Mouse (Mus musculus): ENCODE data around the gene Arl14. TPM values are rescaled to one million over a fixed set of nuclear protein-coding genes. Genes with fewer than 3 reads are reported as not detected.

Arl14 gene
- not detected in 2 replicates for polyA plus RNA-seq (2014; fragmentation: Nextera tagmentation; extraction: Ambion mirVana)

DNA sequence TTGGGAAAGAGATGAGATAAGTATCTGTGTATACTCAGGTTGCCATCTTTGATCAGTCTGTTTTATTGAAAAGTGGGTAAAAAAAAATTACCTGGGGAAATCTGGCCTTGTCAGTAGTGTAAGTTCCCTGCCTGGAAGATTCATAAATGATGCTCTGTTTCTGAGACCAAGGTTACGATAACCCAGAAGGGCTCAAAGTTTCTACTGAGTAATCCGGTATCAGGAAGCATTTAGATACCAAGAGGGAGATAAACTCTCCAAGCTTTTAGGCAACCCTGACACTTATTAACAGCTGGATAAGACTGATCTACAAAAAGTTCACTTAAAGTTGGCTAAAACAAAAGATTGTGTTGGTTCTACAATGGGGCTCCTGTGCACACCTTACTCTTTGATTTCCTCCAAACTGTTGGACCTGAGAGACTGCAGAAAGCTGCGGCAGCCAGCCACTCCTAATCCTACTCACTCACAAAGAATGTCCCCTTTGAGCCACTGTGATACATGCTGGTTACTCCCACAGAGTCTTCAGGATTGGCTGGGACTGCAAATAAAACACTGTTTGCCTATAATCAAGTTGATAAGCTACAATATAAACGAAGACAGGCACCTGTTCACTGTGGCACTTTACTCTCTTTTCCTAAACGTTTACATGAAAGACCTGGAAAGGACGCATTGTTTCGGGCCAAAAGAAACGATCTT, at the start of gene Arl14:
TSS of gene Arl14 (plus strand) at position 614 of the 696 bp plus-strand sequence.
- no peaks in the 10 kb centered on the region for H3K4me1 ChIP-seq (ENCODE audit: control insufficient read depth, insufficient read depth, low read length)
- H3K9me3 ChIP-seq (ENCODE audit: control insufficient read depth, low read length) = no peaks in the 10 kb centered on the region
- H3K4me2 ChIP-seq (ENCODE audit: low read depth, low read length) = no peak within 1 kb of the TSS
- no peaks in the 10 kb centered on the region for H3K36me3 ChIP-seq (ENCODE audit: control insufficient read depth, insufficient read depth, low read length)
- 89% methylated on average over 8 of the region's 8 CpGs for WGBS
- H3K4me3 ChIP-seq (ENCODE audit: low read depth, low read length) = no peak within 1 kb of the TSS
- no peaks in the 10 kb centered on the region for H3K27me3 ChIP-seq (ENCODE audit: control insufficient read depth, insufficient read depth, low read length)
- no peak within 1 kb of the TSS for H3K27ac ChIP-seq (ENCODE audit: low read depth, low read length)
- H3K9ac ChIP-seq (replicated peaks; ENCODE audit: low read depth, low read length) = no peak within 1 kb of the TSS
- no peak for ATAC-seq (ENCODE audit: low read depth)

DNA sequence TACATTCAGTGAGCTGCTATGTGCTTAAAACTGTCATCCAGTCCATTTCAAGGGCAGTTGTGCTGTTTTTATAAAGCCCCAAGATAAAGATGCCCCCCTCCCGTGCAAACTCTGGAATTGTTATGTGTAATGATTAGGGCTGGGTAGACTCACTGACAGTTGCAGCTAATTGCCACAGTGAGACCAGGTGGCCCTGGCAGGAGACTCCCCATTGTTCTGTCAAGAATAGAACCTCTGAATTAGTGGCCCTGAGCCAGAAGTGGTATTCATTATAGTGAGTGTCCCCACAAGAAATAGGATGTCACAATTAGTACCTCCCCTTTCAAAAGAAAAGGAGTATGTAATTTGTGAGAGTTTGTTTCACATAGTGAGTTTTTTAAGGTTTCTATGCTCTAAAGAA, 47.0 kb upstream of the Arl14 start:
- H3K36me3 ChIP-seq (ENCODE audit: control insufficient read depth, insufficient read depth, low read length) = no peaks in the 10 kb centered on the region
- WGBS = 10% methylated on average over 1 of the region's 1 CpGs

DNA sequence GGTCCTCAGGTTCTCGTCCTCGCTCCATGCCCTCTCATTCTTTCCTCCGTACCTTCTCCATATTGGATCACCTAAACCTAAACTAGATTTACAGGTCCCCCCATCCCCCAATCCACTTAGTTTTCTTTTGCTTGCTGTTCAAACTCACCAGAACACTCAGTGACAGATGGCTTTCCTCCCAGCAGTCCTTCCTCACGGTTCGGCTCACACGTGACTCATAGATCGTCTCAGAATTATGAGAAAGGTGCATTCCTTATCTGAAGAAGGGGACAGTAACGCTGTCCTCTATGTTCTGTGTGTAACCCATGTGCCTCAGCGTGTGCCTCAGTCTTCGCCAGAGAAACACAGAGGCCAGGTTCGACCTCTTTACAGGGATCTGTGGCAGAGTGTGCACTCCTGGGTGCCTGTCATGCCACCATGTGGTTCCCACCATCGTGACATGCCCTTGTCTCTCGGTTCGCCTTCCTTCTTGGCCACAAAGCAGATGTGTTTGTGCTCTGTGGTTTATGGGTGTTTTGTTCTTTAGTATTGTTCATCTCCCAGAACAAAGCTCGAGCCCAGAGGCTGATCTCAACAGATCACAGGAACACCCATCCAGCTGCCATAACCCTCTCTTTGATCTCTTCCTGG, 44.9 kb upstream of the Arl14 start:
- no peaks in the 10 kb centered on the region for H3K27me3 ChIP-seq (ENCODE audit: control insufficient read depth, insufficient read depth, low read length)
- H3K9ac ChIP-seq (replicated peaks; ENCODE audit: low read depth, low read length) = no peak overlapping the region
- no peaks in the 10 kb centered on the region for H3K9me3 ChIP-seq (ENCODE audit: control insufficient read depth, low read length)
- no peaks in the 10 kb centered on the region for H3K4me1 ChIP-seq (ENCODE audit: control insufficient read depth, insufficient read depth, low read length)
- no peak overlapping the region for H3K27ac ChIP-seq (ENCODE audit: low read depth, low read length)
- no peak for ATAC-seq (ENCODE audit: low read depth)
- 62% methylated on average over 15 of the region's 15 CpGs for WGBS
- H3K4me3 ChIP-seq (ENCODE audit: low read depth, low read length) = no peak overlapping the region
- no peaks in the 10 kb centered on the region for H3K36me3 ChIP-seq (ENCODE audit: control insufficient read depth, insufficient read depth, low read length)
- no peak overlapping the region for H3K4me2 ChIP-seq (ENCODE audit: low read depth, low read length)

More for the DNA sequence above, 47.0 kb upstream of the Arl14 start:
- H3K4me1 ChIP-seq (ENCODE audit: control insufficient read depth, insufficient read depth, low read length) = no peaks in the 10 kb centered on the region
- H3K27ac ChIP-seq (ENCODE audit: low read depth, low read length) = no peak overlapping the region
- H3K9me3 ChIP-seq (ENCODE audit: control insufficient read depth, low read length) = no peaks in the 10 kb centered on the region
- H3K9ac ChIP-seq (replicated peaks; ENCODE audit: low read depth, low read length) = no peak overlapping the region
- H3K4me2 ChIP-seq (ENCODE audit: low read depth, low read length) = no peak overlapping the region
- ATAC-seq (ENCODE audit: low read depth) = no peak
- no peak overlapping the region for H3K4me3 ChIP-seq (ENCODE audit: low read depth, low read length)
- H3K27me3 ChIP-seq (ENCODE audit: control insufficient read depth, insufficient read depth, low read length) = no peaks in the 10 kb centered on the region

DNA sequence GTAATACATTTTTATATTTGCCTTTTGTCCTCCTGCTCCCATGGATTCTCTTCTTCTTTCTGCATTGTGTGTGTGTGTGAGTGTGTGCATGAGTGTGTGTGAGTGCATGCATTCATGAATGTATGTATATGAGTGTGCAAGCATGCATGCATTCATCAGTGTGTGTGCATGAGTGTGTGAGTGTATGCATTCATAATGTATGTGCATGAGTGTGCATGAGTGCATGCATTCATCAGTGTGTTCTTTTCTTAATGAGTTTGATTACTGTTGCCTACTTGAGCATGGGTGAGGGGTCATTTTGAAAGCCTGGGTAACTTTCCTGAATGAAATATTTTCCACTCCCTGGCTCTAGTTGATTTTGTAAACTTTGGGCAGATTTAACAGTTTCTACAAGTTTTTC, 44.3 kb upstream of the Arl14 start:
- Histone ChIP-seq H3K9ac (replicated peaks; ENCODE audit: low read depth, low read length) (no peak overlapping the region), H3K27me3 (ENCODE audit: control insufficient read depth, insufficient read depth, low read length) (no peaks in the 10 kb centered on the region), H3K36me3 (ENCODE audit: control insufficient read depth, insufficient read depth, low read length) (no peaks in the 10 kb centered on the region), H3K27ac (ENCODE audit: low read depth, low read length) (no peak overlapping the region), H3K4me1 (ENCODE audit: control insufficient read depth, insufficient read depth, low read length) (no peaks in the 10 kb centered on the region), H3K4me2 (ENCODE audit: low read depth, low read length) (no peak overlapping the region), H3K9me3 (ENCODE audit: control insufficient read depth, low read length) (no peaks in the 10 kb centered on the region), H3K4me3 (ENCODE audit: low read depth, low read length) (no peak overlapping the region)
- no peak for ATAC-seq (ENCODE audit: low read depth)

DNA sequence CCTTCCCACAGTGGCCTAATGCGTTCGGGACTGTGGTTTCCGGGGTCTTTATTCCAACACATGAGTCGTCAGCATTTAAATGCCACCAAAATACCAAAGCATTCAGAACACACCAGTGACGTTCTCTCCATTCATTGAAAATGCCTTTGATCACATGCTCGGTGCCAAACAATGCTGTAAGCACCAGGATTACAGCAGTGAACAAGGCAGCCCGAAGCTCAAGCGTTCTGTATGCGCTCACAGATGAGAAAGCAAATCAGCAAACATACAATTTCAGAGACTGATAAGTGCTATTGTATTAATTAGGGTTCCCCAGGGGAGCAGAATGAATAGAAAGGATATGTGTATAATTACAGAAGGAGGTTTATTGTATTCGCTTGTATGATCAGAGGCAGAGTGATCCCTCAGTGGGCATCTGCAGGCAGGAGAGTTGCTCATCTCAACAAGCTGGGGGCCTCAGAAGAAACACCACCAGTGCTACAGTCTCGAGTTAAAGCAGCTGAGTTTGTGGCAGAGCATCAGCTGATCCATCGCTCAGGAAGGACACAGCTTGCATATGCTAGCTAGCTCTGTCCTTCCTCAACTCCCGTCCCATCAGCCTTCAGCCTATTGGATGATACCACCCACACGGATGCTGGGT, 43.7 kb upstream of the Arl14 start:
- ATAC-seq (ENCODE audit: low read depth) = peak; percentile 75; the same call in 1 of the 2 replicates
- H3K36me3 ChIP-seq (ENCODE audit: control insufficient read depth, insufficient read depth, low read length) = no peaks in the 10 kb centered on the region
- H3K9ac ChIP-seq (replicated peaks; ENCODE audit: low read depth, low read length) = no peak overlapping the region
- H3K4me1 ChIP-seq (ENCODE audit: control insufficient read depth, insufficient read depth, low read length) = no peaks in the 10 kb centered on the region
- H3K27ac ChIP-seq (ENCODE audit: low read depth, low read length) = no peak overlapping the region
- H3K27me3 ChIP-seq (ENCODE audit: control insufficient read depth, insufficient read depth, low read length) = no peaks in the 10 kb centered on the region
- no peak overlapping the region for H3K4me3 ChIP-seq (ENCODE audit: low read depth, low read length)
- no peak overlapping the region for H3K4me2 ChIP-seq (ENCODE audit: low read depth, low read length)
- H3K9me3 ChIP-seq (ENCODE audit: control insufficient read depth, low read length) = no peaks in the 10 kb centered on the region
- WGBS = 42% methylated on average over 14 of the region's 14 CpGs

DNA sequence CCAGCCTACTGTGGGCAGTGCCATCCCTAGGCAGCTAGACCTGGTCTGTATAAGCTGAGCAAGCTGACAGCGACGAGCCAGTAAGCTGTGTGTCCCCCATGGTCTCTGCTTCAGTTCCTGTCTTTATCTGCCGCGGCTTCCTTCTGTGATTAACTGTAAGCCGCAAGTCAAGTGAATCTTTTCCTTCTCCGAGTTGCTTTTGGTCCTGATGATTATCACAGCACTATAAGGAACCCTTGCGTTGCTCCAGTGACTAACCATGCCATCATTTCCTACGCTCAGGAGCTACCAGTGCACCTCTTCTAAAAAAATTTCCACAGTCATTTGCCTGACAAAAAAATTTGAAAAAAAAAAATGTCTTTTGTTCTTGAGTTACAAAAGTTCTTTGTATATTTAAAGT, 40.7 kb upstream of the Arl14 start:
- 92% methylated on average over 8 of the region's 8 CpGs for WGBS

DNA sequence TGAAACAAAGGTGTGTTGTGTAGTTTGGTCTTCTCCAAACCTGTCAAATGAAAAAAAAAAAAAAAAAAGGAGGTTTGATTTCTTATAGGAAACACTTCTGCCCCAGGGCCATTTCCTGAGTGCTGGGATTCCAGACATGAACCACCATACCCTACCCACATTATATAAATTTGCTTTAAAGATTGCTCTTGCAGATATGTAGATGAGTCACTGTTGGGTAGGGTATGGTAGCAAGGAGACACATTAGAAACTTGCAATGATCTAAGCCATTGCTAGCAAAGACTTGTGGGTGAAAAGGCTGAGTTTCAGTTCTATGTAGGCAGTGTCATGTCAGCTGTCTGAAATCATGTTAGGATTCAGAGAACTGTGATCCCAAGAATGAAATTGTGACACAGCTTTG, 40.0 kb upstream of the Arl14 start:
- H3K9ac ChIP-seq (replicated peaks; ENCODE audit: low read depth, low read length) = no peak overlapping the region
- H3K4me1 ChIP-seq (ENCODE audit: control insufficient read depth, insufficient read depth, low read length) = no peaks in the 10 kb centered on the region
- no peak overlapping the region for H3K4me3 ChIP-seq (ENCODE audit: low read depth, low read length)
- ATAC-seq (ENCODE audit: low read depth) = no peak
- no peaks in the 10 kb centered on the region for H3K36me3 ChIP-seq (ENCODE audit: control insufficient read depth, insufficient read depth, low read length)
- H3K27ac ChIP-seq (ENCODE audit: low read depth, low read length) = no peak overlapping the region
- no peaks in the 10 kb centered on the region for H3K27me3 ChIP-seq (ENCODE audit: control insufficient read depth, insufficient read depth, low read length)
- H3K4me2 ChIP-seq (ENCODE audit: low read depth, low read length) = no peak overlapping the region
- no peaks in the 10 kb centered on the region for H3K9me3 ChIP-seq (ENCODE audit: control insufficient read depth, low read length)

More for the DNA sequence above, 40.7 kb upstream of the Arl14 start:
- Histone ChIP-seq H3K36me3 (ENCODE audit: control insufficient read depth, insufficient read depth, low read length) (no peaks in the 10 kb centered on the region), H3K27me3 (ENCODE audit: control insufficient read depth, insufficient read depth, low read length) (no peaks in the 10 kb centered on the region), H3K27ac (ENCODE audit: low read depth, low read length) (no peak overlapping the region), H3K4me1 (ENCODE audit: control insufficient read depth, insufficient read depth, low read length) (no peaks in the 10 kb centered on the region), H3K4me3 (ENCODE audit: low read depth, low read length) (no peak overlapping the region), H3K9ac (replicated peaks; ENCODE audit: low read depth, low read length) (no peak overlapping the region), H3K4me2 (ENCODE audit: low read depth, low read length) (no peak overlapping the region), H3K9me3 (ENCODE audit: control insufficient read depth, low read length) (no peaks in the 10 kb centered on the region)
- no peak for ATAC-seq (ENCODE audit: low read depth)

DNA sequence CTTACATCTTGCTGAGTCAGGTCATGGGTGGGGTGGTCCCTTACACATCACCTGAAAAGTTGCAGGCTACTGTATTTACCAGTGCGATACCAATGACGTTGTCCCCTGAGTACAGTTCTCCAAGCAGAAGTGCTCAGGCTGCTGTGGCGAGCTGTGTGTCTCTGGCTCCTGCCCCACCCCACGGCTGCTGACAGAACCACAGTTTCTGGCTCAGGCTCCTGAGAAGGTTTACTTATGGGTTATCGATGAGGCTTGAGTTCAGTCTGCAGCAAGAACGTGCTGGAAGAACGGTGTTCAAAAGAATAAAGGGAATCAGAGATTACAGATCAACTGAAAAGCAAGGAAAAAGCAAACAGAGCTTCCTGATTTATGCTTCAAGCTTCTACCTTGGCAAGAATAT, 37.0 kb upstream of the Arl14 start:
- Histone ChIP-seq H3K27ac (ENCODE audit: low read depth, low read length) (no peak overlapping the region), H3K4me1 (ENCODE audit: control insufficient read depth, insufficient read depth, low read length) (no peaks in the 10 kb centered on the region), H3K27me3 (ENCODE audit: control insufficient read depth, insufficient read depth, low read length) (no peaks in the 10 kb centered on the region), H3K9ac (replicated peaks; ENCODE audit: low read depth, low read length) (no peak overlapping the region), H3K4me2 (ENCODE audit: low read depth, low read length) (no peak overlapping the region), H3K4me3 (ENCODE audit: low read depth, low read length) (no peak overlapping the region), H3K36me3 (ENCODE audit: control insufficient read depth, insufficient read depth, low read length) (no peaks in the 10 kb centered on the region), H3K9me3 (ENCODE audit: control insufficient read depth, low read length) (no peaks in the 10 kb centered on the region)
- no peak for ATAC-seq (ENCODE audit: low read depth)
- WGBS = 91% methylated on average over 7 of the region's 7 CpGs

DNA sequence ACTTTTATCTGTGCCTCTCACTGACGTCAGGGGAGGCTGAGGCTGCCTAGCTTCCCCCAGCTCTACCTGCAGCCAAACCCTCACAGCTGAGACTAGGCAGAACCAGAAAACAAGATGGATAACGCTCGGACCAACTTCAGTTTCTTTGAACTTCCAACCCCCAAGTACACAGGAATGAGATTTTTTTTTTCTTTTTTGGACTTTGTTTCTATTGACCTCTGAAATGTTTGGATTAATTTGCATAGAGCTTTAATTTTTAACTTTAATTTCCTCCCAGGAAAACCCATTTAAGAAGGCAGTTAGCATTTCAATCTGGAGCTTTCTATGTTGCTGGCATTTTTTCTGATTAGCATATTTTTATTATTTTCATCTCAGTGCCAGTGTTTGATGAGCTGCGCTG, 36.2 kb upstream of the Arl14 start:
- Histone ChIP-seq H3K4me2 (ENCODE audit: low read depth, low read length) (no peak overlapping the region), H3K36me3 (ENCODE audit: control insufficient read depth, insufficient read depth, low read length) (no peaks in the 10 kb centered on the region), H3K9me3 (ENCODE audit: control insufficient read depth, low read length) (no peaks in the 10 kb centered on the region), H3K9ac (replicated peaks; ENCODE audit: low read depth, low read length) (no peak overlapping the region), H3K4me3 (ENCODE audit: low read depth, low read length) (no peak overlapping the region), H3K27me3 (ENCODE audit: control insufficient read depth, insufficient read depth, low read length) (no peaks in the 10 kb centered on the region), H3K27ac (ENCODE audit: low read depth, low read length) (no peak overlapping the region), H3K4me1 (ENCODE audit: control insufficient read depth, insufficient read depth, low read length) (no peaks in the 10 kb centered on the region)
- no peak for ATAC-seq (ENCODE audit: low read depth)
- 80% methylated on average over 4 of the region's 4 CpGs for WGBS

Measured in neural tube, embryonic 14.5 days (tissue).